Mouse (Mus musculus): ENCODE measurements around the gene Nudt7.

- TF ChIP-seq SIN3A (IDR thresholded peaks at IDR 0.05; ENCODE audit: low read length) (no peak), EP300 (IDR thresholded peaks at IDR 0.05; ENCODE audit: low read length) (no peak), CTCF (conservative IDR thresholded peaks at IDR 0.05 in 1 of 2, IDR thresholded peaks at IDR 0.05 in 1 of 2; ENCODE audit: low read depth in 2 of 2, low read length in 2 of 2) (no peak), POLR2A (IDR thresholded peaks at IDR 0.05; ENCODE audit: low read depth, low read length) (no peak), RCOR1 (conservative IDR thresholded peaks at IDR 0.05; ENCODE audit: low read depth, low read length) (no peak), MAFK (IDR thresholded peaks at IDR 0.05; ENCODE audit: insufficient replicate concordance, low read length) (no peak), CHD1 (IDR thresholded peaks at IDR 0.05; ENCODE audit: low read depth, low read length) (no peak), USF1 (IDR thresholded peaks at IDR 0.05; ENCODE audit: low read depth, low read length) (no peak), ETS1 (conservative IDR thresholded peaks at IDR 0.05; ENCODE audit: low read depth, low read length) (no peak), ZNF384 (IDR thresholded peaks at IDR 0.05; ENCODE audit: low read depth, low read length) (no peak), E2F4 (IDR thresholded peaks at IDR 0.05; ENCODE audit: insufficient replicate concordance, low read depth, low read length) (no peak), TBP (conservative IDR thresholded peaks at IDR 0.05; ENCODE audit: low read depth, low read length) (no peak), ZKSCAN1 (IDR thresholded peaks at IDR 0.05; ENCODE audit: borderline replicate concordance, low read depth, low read length) (no peak), TCF12 (IDR thresholded peaks at IDR 0.05; ENCODE audit: low read depth, low read length) (no peak)
Observed at GRCm38 (mm10) chr8:114142199-114142598, 8.8 kb downstream of the Nudt7 start.

All from CH12.LX (cell line).